Mouse (Mus musculus) liver, embryonic 14.5 days (tissue): ENCODE data around the gene Kdelr3.

Experiments
- CTCF ChIP-seq: IDR thresholded peaks from 2 replicates; pipeline ENCODE4 v1.5.1; 2016; ENCODE audit warnings: antibody characterized with exemption, low read depth, control low read depth
- EP300 ChIP-seq: IDR thresholded peaks from 2 replicates; pipeline ENCODE4 v1.6.1; 2016; ENCODE audit warnings: antibody characterized with exemption, low read depth

DNA sequence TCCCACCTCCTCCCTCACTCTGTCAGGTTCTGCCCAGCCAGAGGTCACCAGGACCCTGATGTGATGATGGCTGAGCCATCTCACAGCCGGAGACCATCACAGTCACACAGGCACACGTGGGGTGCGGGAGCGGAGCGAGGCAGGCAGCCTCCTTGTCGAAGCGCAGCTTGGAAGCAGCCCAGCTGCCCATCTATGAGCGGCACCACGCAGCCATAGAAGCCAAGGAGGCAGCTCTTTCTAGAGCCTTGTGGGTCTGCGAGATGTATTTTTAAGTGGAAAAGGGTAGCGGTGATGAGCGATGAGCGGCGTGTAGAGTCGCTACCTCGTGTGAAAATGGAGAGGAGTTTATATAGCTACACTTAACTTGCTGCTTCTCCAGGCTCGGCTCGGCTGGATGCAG, 22.7 kb upstream of the Kdelr3 start:
- TF ChIP-seq CTCF (no peak), EP300 (no peak)
